Mouse (Mus musculus): ENCODE measurements around the gene Nckap5l. TPM values are rescaled to one million over a fixed set of nuclear protein-coding genes. Genes with fewer than 3 reads are reported as not detected.

The Nckap5l gene
- polyA plus RNA-seq, 1 experiment from 2014 or later: 11.6 TPM

GRCm38 (mm10) chr15:99405150-99405549 is 52.4 kb downstream of the Nckap5l start:
- H3K4me3 ChIP-seq: no peak overlapping the region
- WGBS: 91% methylated on average over 9 of the region's 9 CpGs
- no peaks in the 10 kb centered on the region for H3K4me1 ChIP-seq
- H3K27ac ChIP-seq: no peak overlapping the region
- ATAC-seq (ENCODE audit: insufficient number of reproducible peaks, insufficient read depth, low FRiP score, low TSS enrichment): no peak
- H3K27me3 ChIP-seq: no peaks in the 10 kb centered on the region
- H3K9ac ChIP-seq: no peak overlapping the region
- H3K36me3 ChIP-seq: peaks cover 84% of the 10 kb centered on the region
- no peak overlapping the region for H3K4me2 ChIP-seq (replicated peaks)
- no peaks in the 10 kb centered on the region for H3K9me3 ChIP-seq

- WGBS: 94% methylated on average over 12 of the region's 12 CpGs
These were observed 54.2 kb downstream of the Nckap5l start for GRCm38 (mm10) chr15:99403159-99403889.

GRCm38 (mm10) chr15:99400602-99401001 is 56.9 kb downstream of the Nckap5l start:
- no peak overlapping the region for H3K9ac ChIP-seq
- WGBS: 93% methylated on average over 6 of the region's 6 CpGs
- H3K9me3 ChIP-seq: no peaks in the 10 kb centered on the region
- peaks cover 39% of the 10 kb centered on the region for H3K36me3 ChIP-seq
- ATAC-seq (ENCODE audit: insufficient number of reproducible peaks, insufficient read depth, low FRiP score, low TSS enrichment): no peak
- H3K27me3 ChIP-seq: no peaks in the 10 kb centered on the region
- H3K4me3 ChIP-seq: no peak overlapping the region
- no peak overlapping the region for H3K27ac ChIP-seq
- H3K4me2 ChIP-seq (replicated peaks): no peak overlapping the region
- peaks cover 22% of the 10 kb centered on the region for H3K4me1 ChIP-seq

More at GRCm38 (mm10) chr15:99403159-99403889, 54.2 kb downstream of the Nckap5l start:
- no peak overlapping the region for H3K4me2 ChIP-seq (replicated peaks)
- H3K4me1 ChIP-seq: peaks cover 8% of the 10 kb centered on the region; the same call in 1 of the 2 replicates
- no peak overlapping the region for H3K9ac ChIP-seq
- no peak overlapping the region for H3K27ac ChIP-seq
- H3K27me3 ChIP-seq: no peaks in the 10 kb centered on the region
- peaks cover 67% of the 10 kb centered on the region for H3K36me3 ChIP-seq
- no peak overlapping the region for H3K4me3 ChIP-seq
- H3K9me3 ChIP-seq: no peaks in the 10 kb centered on the region
- no peak for ATAC-seq (ENCODE audit: insufficient number of reproducible peaks, insufficient read depth, low FRiP score, low TSS enrichment)

GRCm38 (mm10) chr15:99399503-99400245 is 57.9 kb downstream of the Nckap5l start:
- Histone ChIP-seq H3K4me3 (no peak overlapping the region), H3K27ac (no peak overlapping the region), H3K4me2 (replicated peaks) (no peak overlapping the region), H3K4me1 (peaks cover 31% of the 10 kb centered on the region), H3K9ac (no peak overlapping the region), H3K27me3 (no peaks in the 10 kb centered on the region), H3K9me3 (no peaks in the 10 kb centered on the region), H3K36me3 (peaks cover 30% of the 10 kb centered on the region)
- ATAC-seq (ENCODE audit: insufficient number of reproducible peaks, insufficient read depth, low FRiP score, low TSS enrichment): no peak
- 76% methylated on average over 15 of the region's 15 CpGs for WGBS

GRCm38 (mm10) chr15:99397622-99398021 is 59.9 kb downstream of the Nckap5l start:
- H3K4me1 ChIP-seq: peaks cover 41% of the 10 kb centered on the region
- H3K9me3 ChIP-seq: no peaks in the 10 kb centered on the region
- no peak overlapping the region for H3K4me3 ChIP-seq
- 69% methylated on average over 2 of the region's 2 CpGs for WGBS
- H3K27me3 ChIP-seq: no peaks in the 10 kb centered on the region
- no peak overlapping the region for H3K9ac ChIP-seq
- ATAC-seq (ENCODE audit: insufficient number of reproducible peaks, insufficient read depth, low FRiP score, low TSS enrichment): no peak
- peaks cover 10% of the 10 kb centered on the region for H3K36me3 ChIP-seq
- H3K4me2 ChIP-seq (replicated peaks): no peak overlapping the region
- no peak overlapping the region for H3K27ac ChIP-seq

- Histone ChIP-seq H3K9ac (no peak overlapping the region), H3K27ac (no peak overlapping the region), H3K4me2 (replicated peaks) (no peak overlapping the region), H3K4me1 (peaks cover 44% of the 10 kb centered on the region), H3K9me3 (no peaks in the 10 kb centered on the region), H3K4me3 (no peak overlapping the region), H3K27me3 (no peaks in the 10 kb centered on the region), H3K36me3 (peaks cover 3% of the 10 kb centered on the region; the same call in 1 of the 2 replicates)
- WGBS: 77% methylated on average over 4 of the region's 4 CpGs
- ATAC-seq (ENCODE audit: insufficient number of reproducible peaks, insufficient read depth, low FRiP score, low TSS enrichment): no peak
These were observed 60.7 kb downstream of the Nckap5l start for GRCm38 (mm10) chr15:99396875-99397274.

GRCm38 (mm10) chr15:99396462-99396861 is 61.1 kb downstream of the Nckap5l start:
- H3K4me3 ChIP-seq: no peak overlapping the region

GRCm38 (mm10) chr15:99393386-99394252 is 63.9 kb downstream of the Nckap5l start:
- Histone ChIP-seq H3K9ac (peak overlapping the region; percentile 89), H3K9me3 (no peaks in the 10 kb centered on the region), H3K27ac (peak overlapping the region; percentile 94), H3K36me3 (no peaks in the 10 kb centered on the region), H3K4me2 (replicated peaks) (peak overlapping the region; percentile 97), H3K4me3 (peak overlapping the region; percentile 91), H3K27me3 (no peaks in the 10 kb centered on the region), H3K4me1 (peaks cover 39% of the 10 kb centered on the region)
- ATAC-seq (ENCODE audit: insufficient number of reproducible peaks, insufficient read depth, low FRiP score, low TSS enrichment): no peak
- 6% methylated on average over 24 of the region's 24 CpGs for WGBS

More at GRCm38 (mm10) chr15:99396462-99396861, 61.1 kb downstream of the Nckap5l start:
- 74% methylated on average over 1 of the region's 1 CpGs for WGBS
- Histone ChIP-seq H3K4me1 (peaks cover 44% of the 10 kb centered on the region), H3K27ac (no peak overlapping the region), H3K27me3 (no peaks in the 10 kb centered on the region), H3K36me3 (peaks cover 3% of the 10 kb centered on the region; the same call in 1 of the 2 replicates), H3K9me3 (no peaks in the 10 kb centered on the region), H3K9ac (no peak overlapping the region), H3K4me2 (replicated peaks) (no peak overlapping the region)
- no peak for ATAC-seq (ENCODE audit: insufficient number of reproducible peaks, insufficient read depth, low FRiP score, low TSS enrichment)

- H3K27ac ChIP-seq: peak within 1 kb of the TSS; percentile 94
- no peaks in the 10 kb centered on the region for H3K36me3 ChIP-seq
- WGBS: under 1% methylated on average over 51 of the region's 51 CpGs
- H3K4me3 ChIP-seq: peak within 1 kb of the TSS; percentile 91
- peak; percentile 99 for ATAC-seq (ENCODE audit: insufficient number of reproducible peaks, insufficient read depth, low FRiP score, low TSS enrichment)
- peaks cover 35% of the 10 kb centered on the region for H3K4me1 ChIP-seq
- no peaks in the 10 kb centered on the region for H3K9me3 ChIP-seq
- H3K27me3 ChIP-seq: no peaks in the 10 kb centered on the region
- peak within 1 kb of the TSS; percentile 89 for H3K9ac ChIP-seq
- H3K4me2 ChIP-seq (replicated peaks): peak within 1 kb of the TSS; percentile 97
These were observed 64.8 kb downstream of the Nckap5l start, which contains the start of gene Tmbim6 for GRCm38 (mm10) chr15:99392486-99393385. Tmbim6 (plus strand) TSS chr15:99392882.

- Histone ChIP-seq H3K4me1 (peaks cover 35% of the 10 kb centered on the region), H3K36me3 (no peaks in the 10 kb centered on the region), H3K9ac (no peak overlapping the region), H3K4me3 (peak overlapping the region; percentile 91), H3K27me3 (no peaks in the 10 kb centered on the region), H3K9me3 (no peaks in the 10 kb centered on the region), H3K4me2 (replicated peaks) (peak overlapping the region; percentile 97), H3K27ac (peak overlapping the region; percentile 94)
- 83% methylated on average over 6 of the region's 6 CpGs for WGBS
- no peak for ATAC-seq (ENCODE audit: insufficient number of reproducible peaks, insufficient read depth, low FRiP score, low TSS enrichment)
These were observed 65.6 kb downstream of the Nckap5l start for GRCm38 (mm10) chr15:99391975-99392374.

All from embryonic facial prominence, embryonic 12.5 days (tissue).